ENCODE assay signal across 9 mouse cellular contexts in genomic region chr7:46846486-46847244, GRCm38 (mm10). TPM values are rescaled to one million over a fixed set of nuclear protein-coding genes. Genes with fewer than 3 reads are reported as not detected.
DNase-seq lines count a peak whose midpoint lies in the region; ATAC-seq and TF ChIP-seq lines count a peak whose summit lies in the region.
"Had no signal": no experiment of that assay in that cellular context is flagged by ENCODE, and none has a peak within 500 bp of the region (broad histone marks: within the 10 kb centered on the region; RNA-seq: fewer than 3 reads in every experiment).

No protein-coding gene starts in this region.

- no peaks in the 10 kb centered on the region; the same call in 1 of the 2 replicates for H3K4me1 ChIP-seq in bone marrow, adult 2 months (ENCODE audit: control insufficient read depth, insufficient read depth, low read length)
- peaks cover 14% of the 10 kb centered on the region for H3K4me1 ChIP-seq in embryonic facial prominence, embryonic 15.5 days
- peaks cover 20% of the 10 kb centered on the region for H3K4me1 ChIP-seq in heart, embryonic 10.5 days
- H3K4me1 ChIP-seq in liver, embryonic 11.5 days (replicated peaks; ENCODE audit: control insufficient read depth, insufficient read depth, low read length): peaks cover 18% of the 10 kb centered on the region

- TF ChIP-seq POLR2A in bone marrow, adult 2 months (IDR thresholded peaks at IDR 0.05; ENCODE audit: borderline replicate concordance, control insufficient read depth, low read depth, low read length): peak; percentile 38; the same call in 1 of the 2 replicates
- peak; percentile 39 for TF ChIP-seq POLR2A in myocyte (IDR thresholded peaks at IDR 0.05; ENCODE audit: insufficient read length, low read depth)

- H3K9ac ChIP-seq in embryonic facial prominence, embryonic 15.5 days: peak overlapping the region; percentile 96
- H3K9ac ChIP-seq in liver, embryonic 11.5 days (ENCODE audit: low read depth, low read length): peak overlapping the region; percentile 92

- peak; percentile 51 for ATAC-seq in embryonic facial prominence, embryonic 15.5 days (ENCODE audit: insufficient number of reproducible peaks, low FRiP score, low TSS enrichment, low read depth)
- peak; percentile 35 for ATAC-seq in liver, embryonic 11.5 days (replicated peaks; ENCODE audit: low FRiP score)

- H3K4me2 ChIP-seq in embryonic facial prominence, embryonic 15.5 days (replicated peaks): peak overlapping the region; percentile 70
- H3K4me2 ChIP-seq in liver, embryonic 11.5 days: peak overlapping the region; percentile 87
- H3K4me2 ChIP-seq in myocyte (ENCODE audit: low read depth): peak overlapping the region; percentile 83

- H3K9me3 ChIP-seq in embryonic facial prominence, embryonic 15.5 days (replicated peaks): no peaks in the 10 kb centered on the region
- no peaks in the 10 kb centered on the region for H3K9me3 ChIP-seq in heart, embryonic 10.5 days
- no peaks in the 10 kb centered on the region for H3K9me3 ChIP-seq in liver, embryonic 11.5 days (ENCODE audit: control insufficient read depth, low read length)

- H3K36me3 ChIP-seq in embryonic facial prominence, embryonic 15.5 days: peaks cover 36% of the 10 kb centered on the region
- H3K36me3 ChIP-seq in heart, embryonic 10.5 days: peaks cover 44% of the 10 kb centered on the region
- H3K36me3 ChIP-seq in liver, embryonic 11.5 days (ENCODE audit: control insufficient read depth, insufficient read depth, low read length): peaks cover 35% of the 10 kb centered on the region
- peaks cover 29% of the 10 kb centered on the region for H3K36me3 ChIP-seq in myocyte (ENCODE audit: control insufficient read depth, insufficient read depth)
- peaks cover 24% of the 10 kb centered on the region for H3K36me3 ChIP-seq in splenic B cell, adult 2 months (ENCODE audit: control insufficient read depth, insufficient read depth, low read length, poor library complexity, severe bottlenecking)

- peak overlapping the region; percentile 77 for H3ac ChIP-seq in myocyte (ENCODE audit: control insufficient read depth, insufficient read length)

- DNase-seq in CD4-positive, CD25-positive, alpha-beta regulatory T cell, adult 2 months (ENCODE audit: low read depth, low spot score): peak; percentile 87
- peak; percentile 93 for DNase-seq in heart, embryonic 10.5 days (ENCODE audit: low spot score)
- peak; percentile 82 for DNase-seq in kidney, adult 9 months
- DNase-seq in liver, embryonic 11.5 days (ENCODE audit: low spot score): peak; percentile 74
- peak; percentile 85 for DNase-seq in splenic B cell, adult 2 months (ENCODE audit: low read depth, low spot score)

- peak overlapping the region; percentile 78 for H3K27ac ChIP-seq in bone marrow, adult 2 months (ENCODE audit: control insufficient read depth, insufficient read depth, low read depth, low read length, poor library complexity)
- peak overlapping the region; percentile 99 for H3K27ac ChIP-seq in embryonic facial prominence, embryonic 15.5 days (replicated peaks)
- H3K27ac ChIP-seq in heart, embryonic 10.5 days: peak overlapping the region; percentile 98
- H3K27ac ChIP-seq in liver, embryonic 11.5 days (ENCODE audit: low read depth, low read length): peak overlapping the region; percentile 92

- no peaks in the 10 kb centered on the region for H3K27me3 ChIP-seq in embryonic facial prominence, embryonic 15.5 days
- peaks cover 13% of the 10 kb centered on the region; the same call in 1 of the 2 replicates for H3K27me3 ChIP-seq in heart, embryonic 10.5 days (ENCODE audit: insufficient read depth, poor library complexity, severe bottlenecking)
- H3K27me3 ChIP-seq in liver, embryonic 11.5 days (replicated peaks; ENCODE audit: control insufficient read depth, insufficient read depth, low read length): no peaks in the 10 kb centered on the region
- no peaks in the 10 kb centered on the region for H3K27me3 ChIP-seq in myocyte (ENCODE audit: control insufficient read depth, insufficient read depth, insufficient read length)
- no peaks in the 10 kb centered on the region for H3K27me3 ChIP-seq in splenic B cell, adult 2 months (ENCODE audit: control insufficient read depth, insufficient read depth, low read length, poor library complexity, severe bottlenecking)

- peaks cover 38% of the 10 kb centered on the region for H3K79me2 ChIP-seq in myocyte (ENCODE audit: control insufficient read depth, insufficient read depth)

- H3K4me3 ChIP-seq in bone marrow, adult 2 months (replicated peaks; ENCODE audit: control insufficient read depth, low read depth, low read length): peak overlapping the region; percentile 85
- H3K4me3 ChIP-seq in embryonic facial prominence, embryonic 15.5 days (replicated peaks): peak overlapping the region; percentile 96
- peak overlapping the region; percentile 84 for H3K4me3 ChIP-seq in heart, embryonic 10.5 days
- H3K4me3 ChIP-seq in liver, embryonic 11.5 days (ENCODE audit: low read depth, low read length): peak overlapping the region; percentile 72
- peak overlapping the region; percentile 99 for H3K4me3 ChIP-seq in myocyte

- TF ChIP-seq CTCF in bone marrow, adult 2 months (IDR thresholded peaks at IDR 0.05; ENCODE audit: control insufficient read depth, insufficient read depth, low read length): peak; percentile 33; the same call in 1 of the 2 replicates

- WGBS in bone marrow, adult 2 months: under 1% methylated on average over 28 of the region's 28 CpGs
- 1% methylated on average over 28 of the region's 28 CpGs for WGBS in embryonic facial prominence, embryonic 15.5 days
- 0% methylated on average over 28 of the region's 28 CpGs for WGBS in heart, embryonic 10.5 days
- WGBS in liver, embryonic 11.5 days: under 1% methylated on average over 28 of the region's 28 CpGs

TF ChIP-seq in myocyte, 11 proteins besides CTCF, POLR2A, EP300 and RAD21:
- TF ChIP-seq MAX (IDR thresholded peaks at IDR 0.05; ENCODE audit: low read depth) (no peak), MYOG (IDR thresholded peaks at IDR 0.05; ENCODE audit: control insufficient read depth in 1 of 3, insufficient read depth in 1 of 3, insufficient read length in 2 of 3, low read depth in 2 of 3) (peak in 1 of 3 experiments; percentile 14), E2F4 (IDR thresholded peaks at IDR 0.05; ENCODE audit: insufficient read depth) (no peak), POLR2AphosphoS2 (IDR thresholded peaks at IDR 0.05; ENCODE audit: insufficient read length, low read depth) (peak; percentile 46), SRF (IDR thresholded peaks at IDR 0.05; ENCODE audit: control insufficient read depth, insufficient read length, low read depth) (no peak), TCF12 (IDR thresholded peaks at IDR 0.05; ENCODE audit: insufficient read depth, poor library complexity, severe bottlenecking) (no peak), TCF3 (IDR thresholded peaks at IDR 0.05; ENCODE audit: insufficient read length, low read depth) (no peak), CEBPB (IDR thresholded peaks at IDR 0.05; ENCODE audit: insufficient read depth, poor library complexity, severe bottlenecking) (no peak), USF1 (IDR thresholded peaks at IDR 0.05; ENCODE audit: low read depth) (no peak), MYOD1 (IDR thresholded peaks at IDR 0.05; ENCODE audit: control insufficient read depth in 1 of 3, insufficient read length in 2 of 3, low read depth in 2 of 3) (no peak), REST (IDR thresholded peaks at IDR 0.05; ENCODE audit: insufficient read depth, insufficient read length) (no peak)

RNA-seq across cellular contexts. Expression of gene Ldha, which starts 5.4 kb away (rescaled TPM):
- polyA plus RNA-seq in bone marrow, adult 2 months (2011; ENCODE audit: insufficient read depth, insufficient read length, low replicate concordance, missing spikeins): 177 and 332 TPM in 2 replicates
- 1,512 and 1,560 TPM in 2 replicates for polyA plus RNA-seq in embryonic facial prominence, embryonic 15.5 days (2015; fragmentation: Nextera tagmentation; extraction: Ambion mirVana)
- polyA plus RNA-seq in heart, embryonic 10.5 days (2016; fragmentation: Nextera tagmentation; extraction: Ambion mirVana): 4,161 and 4,393 TPM in 2 replicates
- 3,525 and 3,814 TPM in 2 replicates for polyA plus RNA-seq in liver, embryonic 11.5 days (2014; fragmentation: Nextera tagmentation; extraction: Ambion mirVana)
- 1,758 TPM for polyA plus RNA-seq in myocyte (2012; fragmentation: generic; extraction: Trizol)

RNA-seq across cellular contexts. Expression of gene Ldhc, which starts 14.3 kb away (rescaled TPM):
- 1.3 and 2.6 TPM in 2 replicates for polyA plus RNA-seq in bone marrow, adult 2 months (2011; ENCODE audit: insufficient read depth, insufficient read length, low replicate concordance, missing spikeins)
- 0.35 TPM in 1 of 2 replicates, not detected in the other for polyA plus RNA-seq in embryonic facial prominence, embryonic 15.5 days (2015; fragmentation: Nextera tagmentation; extraction: Ambion mirVana)
- polyA plus RNA-seq in heart, embryonic 10.5 days (2016; fragmentation: Nextera tagmentation; extraction: Ambion mirVana): 0.13 TPM in 1 of 2 replicates, not detected in the other
- 0.17 and 0.73 TPM in 2 replicates for polyA plus RNA-seq in liver, embryonic 11.5 days (2014; fragmentation: Nextera tagmentation; extraction: Ambion mirVana)
- polyA plus RNA-seq in myocyte (2012; fragmentation: generic; extraction: Trizol): 0.08 TPM
- polyA plus RNA-seq: frontal cortex, adult 2 months had no signal

RNA-seq across cellular contexts. Expression of gene Gtf2h1, which starts 50.8 kb away (rescaled TPM):
- polyA plus RNA-seq in bone marrow, adult 2 months (2011; ENCODE audit: insufficient read depth, insufficient read length, low replicate concordance, missing spikeins): 16.0 and 20.0 TPM in 2 replicates
- 47.1 and 48.5 TPM in 2 replicates for polyA plus RNA-seq in embryonic facial prominence, embryonic 15.5 days (2015; fragmentation: Nextera tagmentation; extraction: Ambion mirVana)
- polyA plus RNA-seq in heart, embryonic 10.5 days (2016; fragmentation: Nextera tagmentation; extraction: Ambion mirVana): 40.6 and 45.1 TPM in 2 replicates
- polyA plus RNA-seq in liver, embryonic 11.5 days (2014; fragmentation: Nextera tagmentation; extraction: Ambion mirVana): 83.6 and 95.7 TPM in 2 replicates
- 18.0 TPM for polyA plus RNA-seq in myocyte (2012; fragmentation: generic; extraction: Trizol)

RNA-seq across cellular contexts. Expression of gene Hps5, which starts 50.8 kb away (rescaled TPM):
- polyA plus RNA-seq in bone marrow, adult 2 months (2011; ENCODE audit: insufficient read depth, insufficient read length, low replicate concordance, missing spikeins): 6.0 and 19.3 TPM in 2 replicates
- 21.2 and 23.4 TPM in 2 replicates for polyA plus RNA-seq in embryonic facial prominence, embryonic 15.5 days (2015; fragmentation: Nextera tagmentation; extraction: Ambion mirVana)
- polyA plus RNA-seq in heart, embryonic 10.5 days (2016; fragmentation: Nextera tagmentation; extraction: Ambion mirVana): 13.9 and 14.5 TPM in 2 replicates
- polyA plus RNA-seq in liver, embryonic 11.5 days (2014; fragmentation: Nextera tagmentation; extraction: Ambion mirVana): 15.5 and 16.7 TPM in 2 replicates
- polyA plus RNA-seq in myocyte (2012; fragmentation: generic; extraction: Trizol): 7.9 TPM

Comparison
In these comparisons a context has a peak if more than half of its experiments do, and no peak if none do; other contexts are left out.
1. Peak in every context shown above with its lines: DNase-seq, ATAC-seq, H3K4me3 ChIP-seq and H3K27ac ChIP-seq.